Mouse (Mus musculus) limb, embryonic 15.5 days (tissue): ENCODE measurements around the gene Nbas. TPM values are rescaled to one million over a fixed set of nuclear protein-coding genes. Genes with fewer than 3 reads are reported as not detected.
A peak's percentile ranks its signal among the peaks of the same experiment; 100 is the strongest.

ENCODE experiments used
- ATAC-seq: fragments of 200-750 bp; cut with Nextera tagmentation; 2 replicates; pipeline ENCODE4 v1.8.0; 2017; ENCODE audit warnings: low read depth, moderate TSS enrichment; ENCODE audit not compliant: insufficient number of reproducible peaks, low FRiP score, low TSS enrichment
- H3K27ac ChIP-seq: fragments of 300-500 bp; sonication (generic); 2 replicates; pipeline ENCODE4 v1.5.1; 2015; ENCODE audit warnings: moderate library complexity, mild to moderate bottlenecking, inconsistent platforms
- H3K27me3 ChIP-seq: fragments of 300-500 bp; sonication (generic); 2 replicates; pipeline ENCODE4 v1.6.1; 2015; ENCODE audit warnings: inconsistent platforms
- H3K36me3 ChIP-seq: fragments of 300-500 bp; sonication (generic); 2 replicates; pipeline ENCODE4 v1.6.1; 2015; ENCODE audit warnings: inconsistent platforms
- H3K4me1 ChIP-seq: fragments of 300-500 bp; sonication (generic); 2 replicates; pipeline ENCODE4 v1.6.1; 2015; ENCODE audit warnings: inconsistent platforms
- H3K4me2 ChIP-seq: fragments of 300-500 bp; sonication (generic); 2 replicates; pipeline ENCODE4 v1.6.1; 2015; ENCODE audit warnings: mild to moderate bottlenecking, inconsistent platforms
- H3K4me3 ChIP-seq: fragments of 300-500 bp; sonication (generic); 2 replicates; pipeline ENCODE4 v1.5.1; 2015; ENCODE audit warnings: mild to moderate bottlenecking, inconsistent platforms
- H3K9ac ChIP-seq: fragments of 300-500 bp; sonication (generic); 2 replicates; pipeline ENCODE4 v1.6.1; 2015; ENCODE audit warnings: inconsistent platforms
- H3K9me3 ChIP-seq: fragments of 300-500 bp; sonication (generic); 2 replicates; pipeline ENCODE4 v1.6.1; 2016; ENCODE audit warnings: inconsistent platforms
- WGBS: fragments of 180-500 bp; shearing (Covaris S2); methylation state at CpG from one replicate; pipeline ENCODE4 v1.1.7; 2015; 5-methylcytosine and 5-hydroxymethylcytosine counted together
- polyA plus RNA-seq: library from polyadenylated mRNA; unstranded; fragments of >200 nt; fragmentation: Nextera tagmentation; extraction: Ambion mirVana; gene quantifications from 2 replicates; pipeline ENCODE4 v1.2.1, GENCODE M21; 2015

The Nbas gene
- polyA plus RNA-seq, 1 experiment from 2014 or later = 14.0 TPM

GRCm38 (mm10) chr12:13418651-13419050 is 149.7 kb downstream of the Nbas start:
- 88% methylated on average over 2 of the region's 2 CpGs for WGBS
- H3K36me3 ChIP-seq = peaks cover 20% of the 10 kb centered on the region

GRCm38 (mm10) chr12:13430219-13430618 is 161.3 kb downstream of the Nbas start:
- Histone ChIP-seq H3K36me3 (peaks cover 15% of the 10 kb centered on the region), H3K4me2 (no peak overlapping the region), H3K27ac (no peak overlapping the region), H3K4me1 (no peaks in the 10 kb centered on the region), H3K27me3 (no peaks in the 10 kb centered on the region), H3K9me3 (no peaks in the 10 kb centered on the region), H3K4me3 (no peak overlapping the region), H3K9ac (no peak overlapping the region)
- 71% methylated on average over 1 of the region's 1 CpGs for WGBS
- no peak for ATAC-seq

More at GRCm38 (mm10) chr12:13418651-13419050, 149.7 kb downstream of the Nbas start:
- no peak for ATAC-seq
- Histone ChIP-seq H3K9me3 (no peaks in the 10 kb centered on the region), H3K9ac (no peak overlapping the region), H3K4me1 (no peaks in the 10 kb centered on the region), H3K27me3 (no peaks in the 10 kb centered on the region), H3K4me3 (no peak overlapping the region), H3K4me2 (no peak overlapping the region), H3K27ac (no peak overlapping the region)

- Histone ChIP-seq H3K27ac (no peak overlapping the region), H3K4me2 (no peak overlapping the region)
These were observed 175.9 kb downstream of the Nbas start for GRCm38 (mm10) chr12:13444653-13445431.

GRCm38 (mm10) chr12:13445486-13446065 is 176.6 kb downstream of the Nbas start:
- Histone ChIP-seq H3K4me3 (no peak overlapping the region), H3K9ac (no peak overlapping the region), H3K9me3 (no peaks in the 10 kb centered on the region), H3K4me2 (no peak overlapping the region), H3K27ac (no peak overlapping the region), H3K4me1 (no peaks in the 10 kb centered on the region), H3K27me3 (no peaks in the 10 kb centered on the region), H3K36me3 (no peaks in the 10 kb centered on the region)
- WGBS = 91% methylated on average over 2 of the region's 2 CpGs
- ATAC-seq = no peak

More at GRCm38 (mm10) chr12:13444653-13445431, 175.9 kb downstream of the Nbas start:
- H3K27me3 ChIP-seq = no peaks in the 10 kb centered on the region
- no peaks in the 10 kb centered on the region for H3K9me3 ChIP-seq
- no peaks in the 10 kb centered on the region for H3K36me3 ChIP-seq
- no peaks in the 10 kb centered on the region for H3K4me1 ChIP-seq
- no peak for ATAC-seq
- no peak overlapping the region for H3K9ac ChIP-seq
- no peak overlapping the region for H3K4me3 ChIP-seq
- WGBS = 66% methylated on average over 4 of the region's 4 CpGs

- H3K9ac ChIP-seq = no peak overlapping the region
- 0 out of 2 replicates have a peak, but pooled peaks cover 5% of the 10 kb centered on the region for H3K36me3 ChIP-seq
- no peaks in the 10 kb centered on the region for H3K9me3 ChIP-seq
- WGBS = 70% methylated on average over 2 of the region's 2 CpGs
- no peak overlapping the region for H3K4me3 ChIP-seq
- ATAC-seq = no peak
- H3K4me1 ChIP-seq = no peaks in the 10 kb centered on the region
- H3K4me2 ChIP-seq = no peak overlapping the region
- no peaks in the 10 kb centered on the region for H3K27me3 ChIP-seq
- no peak overlapping the region for H3K27ac ChIP-seq
These were observed 180.0 kb downstream of the Nbas start for GRCm38 (mm10) chr12:13448916-13449315.

GRCm38 (mm10) chr12:13452050-13452449 is 183.1 kb downstream of the Nbas start:
- 77% methylated on average over 2 of the region's 2 CpGs for WGBS
- Histone ChIP-seq H3K4me1 (no peaks in the 10 kb centered on the region), H3K36me3 (peaks cover 8% of the 10 kb centered on the region; the same call in 1 of the 2 replicates), H3K4me2 (no peak overlapping the region), H3K27me3 (no peaks in the 10 kb centered on the region), H3K9ac (no peak overlapping the region), H3K27ac (no peak overlapping the region), H3K4me3 (no peak overlapping the region), H3K9me3 (no peaks in the 10 kb centered on the region)
- ATAC-seq = no peak

GRCm38 (mm10) chr12:13460223-13460853 is 191.4 kb downstream of the Nbas start:
- no peak overlapping the region for H3K4me3 ChIP-seq
- peaks cover 3% of the 10 kb centered on the region; the same call in 1 of the 2 replicates for H3K36me3 ChIP-seq
- WGBS = 40% methylated on average over 6 of the region's 6 CpGs
- H3K9me3 ChIP-seq = no peaks in the 10 kb centered on the region
- H3K27ac ChIP-seq = peak overlapping the region; percentile 6; the same call in 1 of the 2 replicates
- ATAC-seq = no peak
- no peak overlapping the region for H3K4me2 ChIP-seq
- H3K4me1 ChIP-seq = peaks cover 7% of the 10 kb centered on the region; the same call in 1 of the 2 replicates
- H3K27me3 ChIP-seq = no peaks in the 10 kb centered on the region
- no peak overlapping the region for H3K9ac ChIP-seq

GRCm38 (mm10) chr12:13461558-13462153 is 192.7 kb downstream of the Nbas start:
- peaks cover 7% of the 10 kb centered on the region; the same call in 1 of the 2 replicates for H3K4me1 ChIP-seq
- no peaks in the 10 kb centered on the region for H3K9me3 ChIP-seq
- H3K27me3 ChIP-seq = no peaks in the 10 kb centered on the region
- H3K9ac ChIP-seq = no peak overlapping the region
- H3K36me3 ChIP-seq = no peaks in the 10 kb centered on the region
- 69% methylated on average over 9 of the region's 9 CpGs for WGBS
- no peak for ATAC-seq
- H3K4me2 ChIP-seq = no peak overlapping the region
- no peak overlapping the region for H3K27ac ChIP-seq
- H3K4me3 ChIP-seq = no peak overlapping the region

GRCm38 (mm10) chr12:13462397-13462796 is 193.5 kb downstream of the Nbas start:
- 78% methylated on average over 6 of the region's 6 CpGs for WGBS
- Histone ChIP-seq H3K4me2 (no peak overlapping the region), H3K27ac (no peak overlapping the region), H3K4me3 (no peak overlapping the region), H3K4me1 (peaks cover 7% of the 10 kb centered on the region; the same call in 1 of the 2 replicates), H3K9ac (no peak overlapping the region), H3K27me3 (no peaks in the 10 kb centered on the region), H3K9me3 (no peaks in the 10 kb centered on the region), H3K36me3 (no peaks in the 10 kb centered on the region)
- ATAC-seq = no peak

GRCm38 (mm10) chr12:13465554-13465953 is 196.6 kb downstream of the Nbas start:
- ATAC-seq = no peak
- Histone ChIP-seq H3K4me1 (peaks cover 3% of the 10 kb centered on the region; the same call in 1 of the 2 replicates), H3K4me3 (no peak overlapping the region), H3K9me3 (no peaks in the 10 kb centered on the region), H3K4me2 (no peak overlapping the region), H3K36me3 (0 out of 2 replicates have a peak, but pooled peaks cover 5% of the 10 kb centered on the region), H3K9ac (no peak overlapping the region), H3K27ac (no peak overlapping the region), H3K27me3 (no peaks in the 10 kb centered on the region)
- WGBS = 79% methylated on average over 2 of the region's 2 CpGs

- Histone ChIP-seq H3K27ac (no peak overlapping the region), H3K4me2 (no peak overlapping the region), H3K27me3 (no peaks in the 10 kb centered on the region), H3K9ac (no peak overlapping the region), H3K36me3 (peaks cover 11% of the 10 kb centered on the region; the same call in 1 of the 2 replicates), H3K9me3 (no peaks in the 10 kb centered on the region), H3K4me3 (no peak overlapping the region), H3K4me1 (no peaks in the 10 kb centered on the region)
- ATAC-seq = no peak
- 86% methylated on average over 2 of the region's 2 CpGs for WGBS
These were observed 205.9 kb downstream of the Nbas start for GRCm38 (mm10) chr12:13474881-13475280.
